Mouse (Mus musculus) granulocyte monocyte progenitor cell, adult 5-6 weeks (primary cell): ENCODE measurements around the gene Stx6. TPM values are rescaled to one million over a fixed set of nuclear protein-coding genes. Genes with fewer than 3 reads are reported as not detected.

Source experiments
- ATAC-seq: replicated peaks from 2 replicates; pipeline ENCODE4 v1.8.0; 2016; ENCODE audit warnings: mild to moderate bottlenecking, moderate TSS enrichment, inconsistent platforms; ENCODE audit not compliant: poor library complexity, severe bottlenecking
- total RNA-seq, 2 experiments: library from RNA; stranded (forward) in 1 of 2; stranded (reverse) in 1 of 2; fragments of 200-712, 200-1000 nt in 1 of 2; fragments of >200 nt in 1 of 2; fragmentation: Nextera tagmentation in 1 of 2; gene quantifications; 2 replicates each; pipeline ENCODE4 v1.2.3; 2014 to 2017

Stx6 gene
- total RNA-seq, 2 experiments from 2014 or later: 43.5 to 48.2 TPM

- no peak for ATAC-seq
Measured at GRCm38 (mm10) chr1:155205311-155205710, 46.8 kb downstream of the Stx6 start.

GRCm38 (mm10) chr1:155205822-155206660 is 47.5 kb downstream of the Stx6 start:
- peak; percentile 25; the same call in 1 of the 2 replicates for ATAC-seq

GRCm38 (mm10) chr1:155207859-155208258 is 49.3 kb downstream of the Stx6 start:
- ATAC-seq: no peak

GRCm38 (mm10) chr1:155210011-155210763 is 51.7 kb downstream of the Stx6 start:
- peak; percentile 44 for ATAC-seq

GRCm38 (mm10) chr1:155211017-155211416 is 52.5 kb downstream of the Stx6 start:
- ATAC-seq: no peak

- no peak for ATAC-seq
Measured at GRCm38 (mm10) chr1:155212081-155212480, 53.6 kb downstream of the Stx6 start.

GRCm38 (mm10) chr1:155212493-155212892 is 54.0 kb downstream of the Stx6 start:
- no peak for ATAC-seq

GRCm38 (mm10) chr1:155212936-155213774 is 54.6 kb downstream of the Stx6 start:
- ATAC-seq: no peak

- no peak for ATAC-seq
Measured at GRCm38 (mm10) chr1:155213912-155214311, 55.4 kb downstream of the Stx6 start.

GRCm38 (mm10) chr1:155215066-155215764 is 56.7 kb downstream of the Stx6 start:
- ATAC-seq: no peak

- no peak for ATAC-seq
Measured at GRCm38 (mm10) chr1:155216313-155216712, 57.8 kb downstream of the Stx6 start.

- no peak for ATAC-seq
Measured at GRCm38 (mm10) chr1:155216844-155217243, 58.3 kb downstream of the Stx6 start.

GRCm38 (mm10) chr1:155217865-155218541 is 59.5 kb downstream of the Stx6 start:
- peak; percentile 31 for ATAC-seq

- ATAC-seq: no peak
Measured at GRCm38 (mm10) chr1:155218924-155219323, 60.4 kb downstream of the Stx6 start.

- ATAC-seq: no peak
Measured at GRCm38 (mm10) chr1:155222101-155222669, 63.7 kb downstream of the Stx6 start.

GRCm38 (mm10) chr1:155223036-155223435 is 64.5 kb downstream of the Stx6 start:
- peak; percentile 87 for ATAC-seq

- ATAC-seq: peak; percentile 68
Measured at GRCm38 (mm10) chr1:155223849-155224554, 65.5 kb downstream of the Stx6 start.
